Mouse (Mus musculus): ENCODE measurements around the gene Shisal1.

DNA sequence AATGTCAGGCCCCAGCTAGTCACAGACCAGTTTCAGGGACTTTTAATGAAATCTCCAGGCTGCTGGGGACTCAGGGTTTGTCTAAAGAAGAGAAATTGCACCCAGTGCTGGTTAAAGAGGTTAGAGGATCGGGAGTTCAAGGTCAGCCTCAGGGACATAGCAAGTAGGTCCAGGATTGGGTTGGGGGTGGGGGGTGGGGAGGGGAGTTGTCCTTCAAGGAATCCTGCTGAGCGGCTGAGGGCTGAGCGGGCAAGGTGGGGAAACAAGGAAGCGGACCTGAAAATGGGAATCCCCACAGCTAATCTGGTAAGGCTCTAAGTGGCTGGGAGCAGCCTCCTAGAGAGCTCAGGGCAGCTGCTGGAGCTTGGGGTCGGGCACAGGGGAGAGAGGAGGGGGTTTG lies 20.9 kb upstream of the Shisal1 start:
- TF ChIP-seq CTCF (IDR thresholded peaks at IDR 0.05; ENCODE audit: low read depth) (no peak), EP300 (IDR thresholded peaks at IDR 0.05; ENCODE audit: low read depth) (no peak)
